Mouse (Mus musculus): Measurements from ENCODE around the gene Anxa2. TPM values are rescaled to one million over a fixed set of nuclear protein-coding genes. Genes with fewer than 3 reads are reported as not detected.
A peak's percentile ranks its signal among the peaks of the same experiment; 100 is the strongest.

Anxa2 gene
- polyA plus RNA-seq, 1 experiment from 2014 or later, result 100 TPM

GRCm38 (mm10) chr9:69450636-69451035 lies 2.8 kb upstream of the Anxa2 start:
- Histone ChIP-seq H3K36me3 (no peaks in the 10 kb centered on the region), H3K27me3 (peaks cover 31% of the 10 kb centered on the region), H3K4me3 (replicated peaks) (no peak overlapping the region), H3K4me1 (replicated peaks) (peaks cover 32% of the 10 kb centered on the region), H3K27ac (no peak overlapping the region), H3K9ac (no peak overlapping the region), H3K4me2 (no peak overlapping the region), H3K9me3 (replicated peaks) (no peaks in the 10 kb centered on the region)
- WGBS (ENCODE audit: insufficient replicate concordance), result 79% methylated on average over 9 of the region's 9 CpGs
- ATAC-seq (ENCODE audit: low read depth) (no peak), DNase-seq (no peak)

- no peaks in the 10 kb centered on the region for H3K36me3 ChIP-seq
- H3K9me3 ChIP-seq (replicated peaks), result no peaks in the 10 kb centered on the region
- 68% methylated on average over 10 of the region's 10 CpGs for WGBS (ENCODE audit: insufficient replicate concordance)
- no peak overlapping the region for H3K9ac ChIP-seq
- no peak overlapping the region for H3K4me3 ChIP-seq (replicated peaks)
- H3K4me1 ChIP-seq (replicated peaks), result peaks cover 46% of the 10 kb centered on the region
- H3K27me3 ChIP-seq, result peaks cover 40% of the 10 kb centered on the region
- no peak for ATAC-seq (ENCODE audit: low read depth)
- no peak for DNase-seq
- no peak overlapping the region for H3K27ac ChIP-seq
- no peak overlapping the region for H3K4me2 ChIP-seq
Observed at GRCm38 (mm10) chr9:69451886-69452810, 1.3 kb upstream of the Anxa2 start.

- peaks cover 65% of the 10 kb centered on the region for H3K4me1 ChIP-seq (replicated peaks)
- peak; percentile 32; the same call in 1 of the 2 replicates for ATAC-seq (ENCODE audit: low read depth)
- H3K9me3 ChIP-seq (replicated peaks), result no peaks in the 10 kb centered on the region
- peak overlapping the region; percentile 69 for H3K9ac ChIP-seq
- H3K4me3 ChIP-seq (replicated peaks), result peak overlapping the region; percentile 62
- 1% methylated on average over 32 of the region's 32 CpGs for WGBS (ENCODE audit: insufficient replicate concordance)
- H3K27me3 ChIP-seq, result peaks cover 40% of the 10 kb centered on the region
- H3K27ac ChIP-seq, result peak overlapping the region; percentile 53; the same call in 1 of the 2 replicates
- peak overlapping the region; percentile 63 for H3K4me2 ChIP-seq
- DNase-seq, result no peak
- no peaks in the 10 kb centered on the region for H3K36me3 ChIP-seq
Observed at GRCm38 (mm10) chr9:69453901-69454666, 664 bp downstream of the Anxa2 start.

- 41% methylated on average over 4 of the region's 4 CpGs for WGBS (ENCODE audit: insufficient replicate concordance)
- Histone ChIP-seq H3K27ac (peak overlapping the region; percentile 53; the same call in 1 of the 2 replicates), H3K9ac (peak overlapping the region; percentile 69)
Observed at GRCm38 (mm10) chr9:69454691-69455090, 1.3 kb downstream of the Anxa2 start.

GRCm38 (mm10) chr9:69455391-69455790 lies 2.0 kb downstream of the Anxa2 start:
- no peak for ATAC-seq (ENCODE audit: low read depth)
- Histone ChIP-seq H3K27me3 (peaks cover 40% of the 10 kb centered on the region), H3K27ac (peak overlapping the region; percentile 36)

More at GRCm38 (mm10) chr9:69454691-69455090, 1.3 kb downstream of the Anxa2 start:
- peak overlapping the region; percentile 63 for H3K4me2 ChIP-seq
- no peak for DNase-seq
- no peaks in the 10 kb centered on the region for H3K36me3 ChIP-seq
- H3K4me1 ChIP-seq (replicated peaks), result peaks cover 71% of the 10 kb centered on the region
- no peaks in the 10 kb centered on the region for H3K9me3 ChIP-seq (replicated peaks)
- H3K4me3 ChIP-seq (replicated peaks), result peak overlapping the region; percentile 62
- peaks cover 40% of the 10 kb centered on the region for H3K27me3 ChIP-seq
- ATAC-seq (ENCODE audit: low read depth), result no peak

GRCm38 (mm10) chr9:69456406-69457075 lies 3.1 kb downstream of the Anxa2 start:
- Histone ChIP-seq H3K27me3 (peaks cover 40% of the 10 kb centered on the region), H3K36me3 (no peaks in the 10 kb centered on the region), H3K9ac (no peak overlapping the region), H3K4me3 (replicated peaks) (no peak overlapping the region), H3K4me1 (replicated peaks) (peaks cover 75% of the 10 kb centered on the region), H3K4me2 (no peak overlapping the region), H3K9me3 (replicated peaks) (no peaks in the 10 kb centered on the region), H3K27ac (no peak overlapping the region)
- WGBS (ENCODE audit: insufficient replicate concordance), result 69% methylated on average over 15 of the region's 15 CpGs
- DNase-seq (no peak), ATAC-seq (ENCODE audit: low read depth) (no peak)

More at GRCm38 (mm10) chr9:69455391-69455790, 2.0 kb downstream of the Anxa2 start:
- Histone ChIP-seq H3K4me3 (replicated peaks) (peak overlapping the region; percentile 4; the same call in 1 of the 2 replicates), H3K4me1 (replicated peaks) (peaks cover 75% of the 10 kb centered on the region), H3K36me3 (no peaks in the 10 kb centered on the region), H3K9ac (no peak overlapping the region), H3K4me2 (peak overlapping the region; percentile 63), H3K9me3 (replicated peaks) (no peaks in the 10 kb centered on the region)
- 30% methylated on average over 4 of the region's 4 CpGs for WGBS (ENCODE audit: insufficient replicate concordance)
- DNase-seq, result no peak

GRCm38 (mm10) chr9:69457143-69457542 lies 3.7 kb downstream of the Anxa2 start:
- DNase-seq (no peak), ATAC-seq (ENCODE audit: low read depth) (no peak)
- Histone ChIP-seq H3K9ac (no peak overlapping the region), H3K27ac (no peak overlapping the region), H3K4me3 (replicated peaks) (no peak overlapping the region), H3K36me3 (no peaks in the 10 kb centered on the region), H3K4me1 (replicated peaks) (peaks cover 74% of the 10 kb centered on the region), H3K4me2 (no peak overlapping the region), H3K9me3 (replicated peaks) (no peaks in the 10 kb centered on the region), H3K27me3 (peaks cover 40% of the 10 kb centered on the region)
- WGBS (ENCODE audit: insufficient replicate concordance), result 72% methylated on average over 3 of the region's 3 CpGs

- peak overlapping the region; percentile 63 for H3K27ac ChIP-seq
- H3K27me3 ChIP-seq, result peaks cover 33% of the 10 kb centered on the region
- no peaks in the 10 kb centered on the region for H3K9me3 ChIP-seq (replicated peaks)
- H3K4me1 ChIP-seq (replicated peaks), result peaks cover 67% of the 10 kb centered on the region
- H3K4me2 ChIP-seq, result no peak overlapping the region
- DNase-seq (no peak), ATAC-seq (ENCODE audit: low read depth) (no peak)
- no peak overlapping the region for H3K9ac ChIP-seq
- no peaks in the 10 kb centered on the region for H3K36me3 ChIP-seq
- WGBS (ENCODE audit: insufficient replicate concordance), result 32% methylated on average over 14 of the region's 14 CpGs
- no peak overlapping the region for H3K4me3 ChIP-seq (replicated peaks)
Observed at GRCm38 (mm10) chr9:69457747-69458625, 4.6 kb downstream of the Anxa2 start.

- H3K4me1 ChIP-seq (replicated peaks), result peaks cover 57% of the 10 kb centered on the region
- no peak for DNase-seq
- no peaks in the 10 kb centered on the region for H3K36me3 ChIP-seq
- H3K27ac ChIP-seq, result no peak overlapping the region
- WGBS (ENCODE audit: insufficient replicate concordance), result 25% methylated on average over 2 of the region's 2 CpGs
- no peak overlapping the region for H3K4me3 ChIP-seq (replicated peaks)
- H3K4me2 ChIP-seq, result no peak overlapping the region
- H3K27me3 ChIP-seq, result peaks cover 23% of the 10 kb centered on the region
- no peak overlapping the region for H3K9ac ChIP-seq
- ATAC-seq (ENCODE audit: low read depth), result no peak
- no peaks in the 10 kb centered on the region for H3K9me3 ChIP-seq (replicated peaks)
Observed at GRCm38 (mm10) chr9:69458982-69459381, 5.6 kb downstream of the Anxa2 start.

- ATAC-seq (ENCODE audit: low read depth) (no peak), DNase-seq (no peak)
- H3K4me2 ChIP-seq, result no peak overlapping the region
- H3K9ac ChIP-seq, result no peak overlapping the region
- WGBS (ENCODE audit: insufficient replicate concordance), result 77% methylated on average over 7 of the region's 7 CpGs
- no peaks in the 10 kb centered on the region for H3K36me3 ChIP-seq
- no peak overlapping the region for H3K27ac ChIP-seq
- no peak overlapping the region for H3K4me3 ChIP-seq (replicated peaks)
- H3K9me3 ChIP-seq (replicated peaks), result no peaks in the 10 kb centered on the region
- H3K4me1 ChIP-seq (replicated peaks), result peaks cover 50% of the 10 kb centered on the region
- H3K27me3 ChIP-seq, result peaks cover 16% of the 10 kb centered on the region
Observed at GRCm38 (mm10) chr9:69459876-69460275, 6.5 kb downstream of the Anxa2 start.
